Mouse (Mus musculus) small intestine, adult 2 months (tissue): ENCODE measurements at regions not wholly inside any gene's neighbourhood (a gene's known extent, or its start where the extent isn't known, plus 50 kb on each side); places are given as distances from the start of the nearest gene placed in this dataset.

Experiments
- H3K27ac ChIP-seq: fragments of 200-500 bp; 2 replicates; pipeline ENCODE4 v1.5.1; 2012; ENCODE audit warnings: low read depth, low read length, control low read depth, inconsistent platforms; ENCODE audit not compliant: insufficient read depth
- H3K27me3 ChIP-seq: fragments of 200-500 bp; 2 replicates; pipeline ENCODE4 v1.6.1; 2012; ENCODE audit warnings: mild to moderate bottlenecking, moderate library complexity, low read length, inconsistent platforms; ENCODE audit not compliant: control insufficient read depth, insufficient read depth
- H3K36me3 ChIP-seq: fragments of 200-500 bp; 2 replicates; pipeline ENCODE4 v1.6.1; 2012; ENCODE audit warnings: mild to moderate bottlenecking, low read length, control low read depth, inconsistent platforms; ENCODE audit not compliant: control insufficient read depth, insufficient read depth
- H3K4me1 ChIP-seq: fragments of 200-500 bp; 2 replicates; pipeline ENCODE4 v1.6.1; 2012; ENCODE audit warnings: low read length, inconsistent platforms, mixed read lengths; ENCODE audit not compliant: control insufficient read depth, insufficient read depth, insufficient read length
- H3K4me3 ChIP-seq: fragments of 200-500 bp; 2 replicates; pipeline ENCODE4 v1.5.1; 2012; ENCODE audit warnings: low read depth, mild to moderate bottlenecking, control low read depth, inconsistent platforms, low read length, moderate library complexity
- CTCF ChIP-seq: fragments of 200-500 bp; IDR thresholded peaks from 2 replicates; pipeline ENCODE4 v1.5.1; 2012; ENCODE audit warnings: low read depth, mild to moderate bottlenecking, control low read depth, inconsistent platforms, low read length, moderate library complexity, mixed read lengths; ENCODE audit not compliant: insufficient replicate concordance, insufficient read length; ENCODE audit errors: extremely low read depth
- POLR2A ChIP-seq: fragments of 200-500 bp; IDR thresholded peaks from 2 replicates; pipeline ENCODE4 v1.6.1; 2012; ENCODE audit warnings: low read depth, mild to moderate bottlenecking, control low read depth, inconsistent platforms, low read length, moderate library complexity
- WGBS: fragments of 180-500 bp; shearing (Covaris S2); methylation state at CpG from one replicate; pipeline ENCODE4 v1.1.7; 2018; 5-methylcytosine and 5-hydroxymethylcytosine counted together

- no peaks in the 10 kb centered on the region for H3K4me1 ChIP-seq
- no peaks in the 10 kb centered on the region for H3K27me3 ChIP-seq
- no peaks in the 10 kb centered on the region for H3K36me3 ChIP-seq
- 83% methylated on average over 26 of the region's 26 CpGs for WGBS
- H3K4me3 ChIP-seq = no peak overlapping the region
- TF ChIP-seq POLR2A (no peak), CTCF (no peak)
- H3K27ac ChIP-seq = no peak overlapping the region
These were observed 210.9 kb upstream of the Sdk2 start for GRCm38 (mm10) chr11:114277513-114278304.

GRCm38 (mm10) chr11:114270358-114271072, 203.7 kb upstream of the Sdk2 start:
- H3K4me1 ChIP-seq = no peaks in the 10 kb centered on the region
- no peak overlapping the region for H3K27ac ChIP-seq
- no peak for TF ChIP-seq POLR2A
- no peak for TF ChIP-seq CTCF
- WGBS = 84% methylated on average over 10 of the region's 10 CpGs
- H3K27me3 ChIP-seq = no peaks in the 10 kb centered on the region
- H3K36me3 ChIP-seq = no peaks in the 10 kb centered on the region
- no peak overlapping the region for H3K4me3 ChIP-seq

DNA sequence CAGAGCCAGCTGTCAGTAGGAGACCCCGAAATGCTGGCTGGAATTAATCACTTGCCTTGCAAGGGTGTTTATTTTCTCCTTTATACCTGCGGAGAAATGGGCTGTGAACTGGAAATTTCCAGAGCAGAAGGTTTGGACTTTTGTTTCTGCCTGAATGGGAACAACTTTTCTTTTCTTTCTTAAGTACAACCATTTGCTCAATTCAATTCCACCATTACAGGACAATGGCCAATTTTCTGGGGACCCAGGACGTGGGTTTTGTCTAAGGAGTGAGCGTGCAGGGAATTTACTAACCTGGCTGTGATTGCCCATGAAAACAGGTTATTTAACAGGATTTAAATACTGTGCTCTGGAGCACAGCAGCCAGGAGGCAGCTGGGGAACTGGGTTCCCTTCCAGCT, 195.1 kb upstream of the Sdk2 start:
- no peak for TF ChIP-seq CTCF
- TF ChIP-seq POLR2A = no peak
- Histone ChIP-seq H3K27me3 (no peaks in the 10 kb centered on the region), H3K4me3 (no peak overlapping the region), H3K36me3 (no peaks in the 10 kb centered on the region), H3K27ac (no peak overlapping the region), H3K4me1 (no peaks in the 10 kb centered on the region)
- 59% methylated on average over 4 of the region's 4 CpGs for WGBS

- Histone ChIP-seq H3K27ac (no peak overlapping the region), H3K27me3 (no peaks in the 10 kb centered on the region), H3K36me3 (no peaks in the 10 kb centered on the region), H3K4me3 (no peak overlapping the region), H3K4me1 (no peaks in the 10 kb centered on the region)
- WGBS = 84% methylated on average over 9 of the region's 9 CpGs
- TF ChIP-seq POLR2A (no peak), CTCF (no peak)
These were observed 191.4 kb upstream of the Sdk2 start for GRCm38 (mm10) chr11:114258218-114258617.

DNA sequence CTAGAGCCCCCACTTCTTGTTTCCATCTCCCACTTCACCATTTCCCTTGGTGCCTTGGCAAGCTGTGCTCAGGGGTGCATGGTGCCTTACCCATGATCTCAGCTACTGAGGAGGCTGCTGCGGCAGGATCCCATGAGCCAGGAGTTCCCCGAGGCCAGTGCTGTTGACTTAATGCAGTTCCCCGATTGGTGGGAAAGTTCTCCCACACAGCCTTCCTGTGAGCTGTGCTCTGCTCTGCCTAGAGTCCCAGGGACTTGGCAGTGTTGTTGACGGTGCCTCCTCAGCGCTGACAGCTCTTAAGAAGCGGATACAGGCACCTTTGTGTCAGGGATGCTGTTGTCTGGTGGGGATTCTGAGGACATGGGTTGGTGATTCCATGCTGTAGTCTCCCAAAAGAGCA, 190.9 kb upstream of the Sdk2 start:
- Histone ChIP-seq H3K36me3 (no peaks in the 10 kb centered on the region), H3K27ac (no peak overlapping the region), H3K27me3 (no peaks in the 10 kb centered on the region), H3K4me1 (no peaks in the 10 kb centered on the region), H3K4me3 (no peak overlapping the region)
- no peak for TF ChIP-seq POLR2A
- no peak for TF ChIP-seq CTCF
- WGBS = 43% methylated on average over 6 of the region's 6 CpGs

GRCm38 (mm10) chr11:114257061-114257460, 190.2 kb upstream of the Sdk2 start:
- WGBS = 66% methylated on average over 4 of the region's 4 CpGs
- Histone ChIP-seq H3K4me1 (no peaks in the 10 kb centered on the region), H3K36me3 (no peaks in the 10 kb centered on the region), H3K27me3 (no peaks in the 10 kb centered on the region), H3K27ac (no peak overlapping the region), H3K4me3 (no peak overlapping the region)
- TF ChIP-seq POLR2A = no peak
- TF ChIP-seq CTCF = no peak

DNA sequence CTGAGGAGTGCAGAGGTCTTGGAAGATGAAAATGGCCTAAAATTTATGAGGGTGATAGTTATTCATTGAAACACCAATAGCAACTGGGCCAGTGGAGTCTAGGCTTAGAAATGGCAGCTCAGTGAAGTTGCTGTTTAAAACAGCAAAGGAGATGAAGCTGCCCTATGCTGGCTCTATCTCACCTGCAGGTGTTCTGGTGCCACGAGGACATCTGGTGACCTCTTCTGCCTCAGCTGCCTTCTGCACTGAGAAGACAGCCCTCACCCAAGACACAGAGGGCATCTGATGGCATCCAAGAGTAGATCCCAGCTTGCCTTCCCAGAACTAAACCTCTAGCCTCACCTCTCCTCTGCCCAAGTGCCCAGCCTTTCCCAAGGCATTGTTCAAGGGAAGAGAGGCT, 187.5 kb upstream of the Sdk2 start:
- no peaks in the 10 kb centered on the region for H3K4me1 ChIP-seq
- no peak overlapping the region for H3K27ac ChIP-seq
- H3K36me3 ChIP-seq = no peaks in the 10 kb centered on the region
- WGBS = 48% methylated on average over 1 of the region's 1 CpGs
- H3K4me3 ChIP-seq = no peak overlapping the region
- H3K27me3 ChIP-seq = no peaks in the 10 kb centered on the region
- no peak for TF ChIP-seq POLR2A
- TF ChIP-seq CTCF = no peak
